Mouse (Mus musculus): ENCODE data around the gene Cenpv.

Gene Cenpv

DNA sequence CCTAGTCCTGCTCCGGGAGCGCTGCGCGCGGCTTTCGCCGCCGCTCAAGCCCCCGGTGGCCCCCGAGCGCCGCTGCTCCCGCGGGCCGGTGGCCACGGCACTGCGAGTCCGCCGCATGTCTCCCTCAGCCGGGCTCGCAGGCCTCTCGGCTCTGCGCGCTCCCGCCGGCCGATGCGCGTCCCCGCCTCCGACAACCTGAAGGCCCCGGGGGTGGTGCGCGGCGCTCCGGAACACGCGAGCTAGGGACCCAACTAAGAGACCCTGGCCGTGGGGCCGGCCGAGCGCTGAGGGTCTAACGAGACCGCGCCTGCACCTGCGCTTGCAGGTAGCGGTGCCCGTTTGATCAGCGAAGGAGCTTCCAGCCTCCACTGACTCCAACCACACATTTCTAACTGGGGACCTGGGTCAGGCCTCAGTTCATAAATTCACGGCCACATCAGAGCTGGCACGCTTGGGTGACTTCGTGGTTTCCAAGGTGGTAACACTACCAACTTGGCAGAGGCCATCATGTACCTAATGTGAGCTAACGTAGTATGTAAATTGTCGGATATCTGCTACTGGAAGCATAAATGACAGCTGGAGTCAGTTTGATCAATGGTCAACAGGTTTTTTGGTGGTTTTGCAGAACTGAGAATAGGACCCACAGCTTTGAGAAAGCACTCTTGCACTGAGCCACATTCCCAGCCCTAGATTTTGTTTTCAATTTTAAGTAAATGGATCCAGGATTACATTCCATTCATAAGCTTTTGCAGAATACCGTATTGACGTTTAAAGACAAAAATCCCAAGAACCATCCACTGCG, at the start of gene Cenpv:
Cenpv (minus strand) TSS at position 173 of the 802 bp plus-strand sequence.
- peak; percentile 64 for DNase-seq (ENCODE audit: low spot score)

DNA sequence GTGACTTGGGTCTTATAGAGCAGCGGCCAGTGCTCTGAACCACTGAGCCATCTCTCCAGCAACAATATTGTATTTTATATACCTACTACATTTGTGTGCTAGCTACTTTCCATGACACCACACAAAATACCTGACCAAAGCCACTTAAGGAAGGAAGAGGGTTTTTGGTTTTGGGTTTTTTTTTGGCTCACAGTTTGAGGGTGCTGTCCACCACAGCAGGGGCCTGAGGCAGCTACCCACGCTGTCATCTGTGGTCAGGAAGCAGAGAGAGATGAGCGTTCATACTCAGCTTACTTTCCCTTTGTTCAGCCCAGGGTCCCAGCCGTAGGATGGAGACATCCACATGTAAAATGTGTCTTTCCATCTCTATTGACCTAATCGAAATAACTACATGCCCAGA, 48.0 kb upstream of the Cenpv start:
- DNase-seq (ENCODE audit: low spot score) = no peak

DNA sequence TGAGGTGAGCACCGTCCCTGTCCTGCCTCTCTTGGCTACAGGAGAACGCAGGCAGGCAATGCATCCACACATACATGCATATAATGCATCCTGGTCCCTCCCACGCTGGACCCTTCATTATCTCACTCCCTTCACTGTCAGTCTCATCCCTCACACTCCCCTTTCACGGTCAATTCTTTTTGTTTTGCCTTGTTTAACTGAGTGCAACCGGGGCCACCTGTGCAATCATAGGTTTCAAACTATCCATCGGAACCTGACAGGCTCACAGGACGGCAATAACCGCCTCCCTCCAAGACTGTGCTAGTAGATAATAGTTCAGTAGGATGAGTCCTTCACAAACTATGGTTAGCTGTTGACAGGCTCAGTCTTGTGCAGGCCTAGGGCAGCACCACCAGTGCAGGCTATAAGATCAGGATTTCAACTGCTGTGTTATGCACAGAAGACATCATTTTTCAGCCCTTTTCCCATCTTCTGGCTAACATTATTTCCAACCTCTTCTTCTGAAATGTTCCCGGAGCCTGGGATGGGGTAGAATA, 45.7 kb upstream of the Cenpv start:
- DNase-seq (ENCODE audit: low spot score) = no peak

DNA sequence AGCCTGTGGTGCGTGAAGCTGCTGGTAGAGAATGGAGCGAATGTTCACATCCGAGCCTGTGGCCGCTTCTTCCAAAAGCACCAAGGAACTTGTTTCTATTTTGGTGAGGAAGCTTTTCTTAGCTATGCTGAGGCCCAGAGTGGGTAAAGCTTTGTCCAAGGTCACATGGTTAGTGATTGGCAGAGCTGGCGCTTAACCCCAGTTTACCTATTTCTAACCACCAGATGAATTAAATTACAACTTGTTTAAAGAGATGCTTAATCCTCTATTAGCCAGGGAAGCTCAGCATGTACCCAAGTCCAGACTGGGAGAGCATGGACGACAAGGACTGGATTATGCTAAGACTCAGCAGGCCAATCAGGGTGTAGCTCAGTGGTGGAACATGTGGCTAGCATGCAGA, 44.0 kb upstream of the Cenpv start:
- no peak for DNase-seq (ENCODE audit: low spot score)

DNA sequence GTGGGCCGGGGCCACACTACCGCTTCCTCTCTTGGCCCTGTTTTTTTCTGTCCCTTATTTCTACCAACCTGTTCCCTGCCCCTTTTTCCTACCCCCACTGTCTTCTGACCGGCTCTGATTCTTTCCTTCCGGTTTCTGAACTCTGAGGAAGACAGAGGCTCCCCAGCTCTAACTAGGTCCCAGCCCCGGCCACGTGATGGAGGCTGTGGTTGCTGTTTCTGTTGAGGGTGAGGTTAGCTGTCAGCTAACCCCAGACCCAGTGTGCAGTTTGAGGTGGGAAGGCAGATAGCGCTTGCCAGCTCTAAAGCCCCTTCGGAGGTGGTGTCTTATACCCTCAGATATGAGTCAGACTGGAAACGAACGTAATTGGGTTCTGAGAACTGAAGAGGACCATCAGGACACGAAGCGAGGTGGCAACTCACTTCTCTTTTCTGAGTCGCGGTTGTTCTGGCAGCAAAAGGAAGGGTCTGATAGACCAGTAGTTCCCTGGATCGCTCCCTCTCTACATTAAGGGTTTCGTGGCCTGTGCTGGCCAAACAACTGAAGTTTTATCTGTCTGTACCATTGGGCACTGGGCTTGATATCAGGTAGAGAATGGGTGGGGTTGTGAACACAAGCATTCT, 37.6 kb upstream of the Cenpv start:
- DNase-seq (ENCODE audit: low spot score) = peak; percentile 57

DNA sequence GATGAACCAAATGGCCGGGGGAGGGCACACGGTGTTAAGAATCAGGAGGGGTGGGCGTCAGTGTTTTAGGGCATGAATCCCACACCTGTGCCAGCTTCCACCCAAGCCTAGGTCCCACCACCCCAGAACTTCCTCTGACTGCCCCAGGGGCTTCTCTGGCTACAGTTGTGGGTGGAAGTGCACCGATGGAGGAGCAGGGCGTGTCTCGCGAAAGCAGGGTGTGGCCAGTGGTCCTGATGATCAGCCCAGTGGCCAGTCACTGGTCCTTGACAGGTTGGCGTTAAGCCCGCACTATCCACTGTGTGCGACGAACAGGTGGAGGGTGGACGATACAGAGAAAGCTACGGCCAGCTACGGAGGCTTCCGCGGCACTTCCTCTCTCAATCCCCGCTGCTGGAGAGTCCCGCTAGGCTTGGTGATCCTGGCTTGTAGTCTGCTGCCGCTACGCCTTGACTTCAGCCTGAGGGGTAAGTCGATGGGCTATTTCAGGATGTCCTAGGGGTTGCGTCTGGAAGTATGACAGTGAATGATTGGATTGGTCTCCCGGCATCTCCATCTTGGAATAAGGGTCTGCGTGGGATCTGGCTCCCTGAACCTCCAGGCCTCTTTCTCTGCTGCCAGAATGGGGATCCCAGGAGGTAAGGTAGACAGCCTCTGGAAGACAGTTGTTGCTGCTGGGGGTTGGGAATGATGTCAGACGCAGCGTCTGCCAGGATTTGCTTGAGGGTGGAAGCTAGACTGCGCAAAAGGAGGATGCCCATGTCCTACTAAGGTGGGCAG, 36.8 kb upstream of the Cenpv start:
- peak; percentile 67 for DNase-seq (ENCODE audit: low spot score)

DNA sequence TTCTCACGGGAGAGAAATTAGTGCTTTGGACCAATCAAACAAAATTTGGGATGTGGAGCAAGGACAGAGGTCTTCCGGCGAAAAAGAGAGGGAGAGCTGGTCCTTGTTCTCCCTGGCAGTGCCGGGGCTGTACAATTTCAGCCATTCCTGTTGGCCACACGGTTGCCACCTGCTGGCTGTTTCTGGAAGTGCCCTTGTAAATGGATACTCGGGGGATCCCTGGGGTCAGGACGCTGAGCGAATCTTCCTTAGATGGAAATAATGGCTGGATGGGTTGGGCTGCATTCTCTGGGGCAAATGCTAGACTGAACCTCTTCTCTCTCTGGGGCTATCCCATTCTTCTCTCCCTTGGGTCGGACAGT, 36.2 kb upstream of the Cenpv start:
- DNase-seq (ENCODE audit: low spot score) = peak; percentile 82

DNA sequence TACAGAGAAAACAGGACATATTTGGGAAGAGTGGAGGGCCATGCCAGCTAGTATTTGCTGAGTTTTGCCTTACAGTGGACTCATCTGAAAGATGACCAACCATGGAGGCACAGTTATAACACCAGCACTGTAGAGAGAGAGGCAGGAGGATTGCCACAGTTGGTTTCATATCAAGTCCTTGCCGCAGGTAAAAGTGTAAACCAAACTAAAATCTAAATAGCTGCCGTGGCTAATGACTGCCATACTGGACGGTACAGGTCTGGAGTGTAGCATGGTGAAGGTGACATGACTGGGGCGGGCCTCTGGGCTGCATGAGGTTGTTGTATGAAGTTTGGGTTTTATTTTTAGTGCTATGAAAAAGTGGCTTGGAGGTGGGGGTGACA, 35.6 kb upstream of the Cenpv start:
- no peak for DNase-seq (ENCODE audit: low spot score)

DNA sequence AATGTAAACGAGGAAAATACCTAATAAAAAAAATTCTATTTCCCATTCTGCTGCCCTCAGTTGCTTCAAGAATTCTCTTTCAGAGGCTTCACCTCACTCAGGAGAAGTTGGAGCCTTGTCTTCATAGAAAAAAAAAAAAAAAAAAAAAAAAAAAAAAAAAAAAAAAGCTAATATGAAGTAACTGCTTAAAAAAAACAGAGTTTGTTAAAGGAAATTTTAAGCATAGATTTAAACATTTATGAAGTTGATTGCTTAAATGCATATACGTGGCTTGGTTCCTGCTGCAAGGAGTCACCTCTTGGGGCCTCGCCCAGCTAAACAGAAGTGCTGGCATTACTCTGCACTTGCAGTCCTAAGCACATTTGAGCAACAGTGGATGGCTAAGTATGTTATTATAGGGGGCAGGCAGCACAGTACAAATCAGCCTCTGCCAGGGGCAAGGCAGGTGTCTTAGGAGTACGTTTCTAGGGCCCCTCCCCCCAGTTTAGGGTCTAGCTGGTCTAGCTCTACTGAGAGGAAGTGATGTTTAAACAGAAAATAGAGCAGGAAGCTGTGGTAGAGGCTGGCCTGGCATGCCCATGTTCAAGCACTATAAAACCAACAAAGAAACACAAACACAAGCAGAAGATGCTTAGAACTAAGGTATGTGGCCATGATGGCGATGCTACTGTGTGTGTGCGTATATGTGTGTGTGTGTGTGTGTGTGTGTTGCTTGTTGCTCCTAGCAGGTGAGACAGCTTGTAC, 35.1 kb upstream of the Cenpv start, which contains the start of gene Trpv2:
Trpv2 (plus strand) TSS at position 528 of the 744 bp plus-strand sequence.
- DNase-seq (ENCODE audit: low spot score) = no peak

DNA sequence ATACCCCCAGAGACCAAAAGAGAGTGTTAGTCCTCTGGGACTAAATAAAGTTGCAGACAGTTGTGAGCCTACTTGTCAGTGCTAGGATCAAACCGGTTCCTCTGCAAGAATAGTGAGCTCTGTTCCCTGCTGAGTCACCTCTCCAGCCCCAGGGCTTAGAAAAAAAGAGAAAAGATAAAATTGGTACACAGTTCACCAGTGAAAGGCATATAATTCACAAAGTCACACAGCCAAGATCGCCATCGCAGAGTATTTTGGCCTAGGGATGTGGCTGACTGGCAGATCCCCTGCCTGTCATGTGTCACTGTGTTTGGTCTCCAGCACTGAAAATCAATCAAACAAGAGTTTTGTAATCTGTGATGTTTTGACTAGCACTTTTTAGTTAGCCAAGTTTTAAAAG, 29.2 kb upstream of the Cenpv start:
- DNase-seq (ENCODE audit: low spot score) = no peak

DNA sequence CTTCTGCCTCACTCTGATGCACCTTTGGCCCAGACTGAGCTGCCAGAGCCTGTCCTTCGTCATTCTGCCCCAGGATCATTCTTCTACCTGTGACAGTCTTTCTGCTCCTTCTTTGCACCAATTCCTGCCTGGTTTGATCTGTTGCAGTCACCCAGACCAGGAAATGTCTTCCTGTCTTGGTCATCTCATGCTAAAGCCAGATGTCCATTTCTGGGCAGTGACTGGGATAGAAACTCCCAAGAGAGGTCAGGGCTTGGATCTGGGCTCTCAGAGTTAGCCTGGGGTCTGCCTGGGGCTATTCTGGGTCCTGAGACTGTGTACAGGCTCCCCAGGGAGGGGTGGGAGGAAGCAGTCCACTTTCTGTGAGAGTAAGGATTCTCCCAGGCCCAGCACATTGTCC, 27.1 kb upstream of the Cenpv start:
- no peak for DNase-seq (ENCODE audit: low spot score)

DNA sequence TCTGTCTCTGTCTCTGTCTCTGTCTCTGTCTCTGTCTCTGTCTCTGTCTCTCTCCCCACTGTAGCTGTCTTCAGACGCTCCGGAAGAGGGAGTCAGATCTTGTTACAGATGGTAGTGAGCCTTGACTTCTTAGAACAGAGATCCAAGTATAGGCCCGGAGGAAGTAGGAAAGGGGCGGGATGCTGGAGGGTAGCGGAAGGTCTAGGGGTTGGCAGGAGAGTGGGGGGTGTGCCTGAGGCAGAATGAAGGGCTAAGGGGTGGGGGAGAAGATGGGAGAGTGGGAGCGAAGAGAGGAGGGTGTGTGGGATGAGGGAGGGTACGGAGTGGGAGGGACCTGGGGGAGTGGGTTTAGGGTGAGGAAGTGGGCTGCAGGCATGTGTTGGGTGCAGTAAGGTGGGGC, 26.7 kb upstream of the Cenpv start:
- DNase-seq (ENCODE audit: low spot score) = no peak

DNA sequence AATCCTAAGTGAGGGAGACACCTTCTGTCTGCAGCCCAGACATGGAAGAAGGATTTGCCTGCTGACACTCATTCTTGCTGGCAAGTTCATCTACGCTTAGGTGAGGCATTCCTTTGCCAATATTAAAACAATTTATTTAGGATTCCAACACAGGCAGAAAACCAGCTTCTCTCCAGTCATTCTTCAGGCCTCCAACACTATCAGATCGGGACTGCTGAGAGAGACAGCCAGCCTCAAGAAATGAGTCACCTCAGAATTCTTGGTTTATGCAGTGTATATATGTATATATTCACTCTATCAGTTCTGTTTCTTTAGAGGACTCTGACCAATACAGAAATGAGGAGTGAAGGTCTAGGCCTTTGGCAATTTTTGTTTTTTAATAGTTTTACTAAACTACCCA, 24.5 kb upstream of the Cenpv start:
- DNase-seq (ENCODE audit: low spot score) = no peak

DNA sequence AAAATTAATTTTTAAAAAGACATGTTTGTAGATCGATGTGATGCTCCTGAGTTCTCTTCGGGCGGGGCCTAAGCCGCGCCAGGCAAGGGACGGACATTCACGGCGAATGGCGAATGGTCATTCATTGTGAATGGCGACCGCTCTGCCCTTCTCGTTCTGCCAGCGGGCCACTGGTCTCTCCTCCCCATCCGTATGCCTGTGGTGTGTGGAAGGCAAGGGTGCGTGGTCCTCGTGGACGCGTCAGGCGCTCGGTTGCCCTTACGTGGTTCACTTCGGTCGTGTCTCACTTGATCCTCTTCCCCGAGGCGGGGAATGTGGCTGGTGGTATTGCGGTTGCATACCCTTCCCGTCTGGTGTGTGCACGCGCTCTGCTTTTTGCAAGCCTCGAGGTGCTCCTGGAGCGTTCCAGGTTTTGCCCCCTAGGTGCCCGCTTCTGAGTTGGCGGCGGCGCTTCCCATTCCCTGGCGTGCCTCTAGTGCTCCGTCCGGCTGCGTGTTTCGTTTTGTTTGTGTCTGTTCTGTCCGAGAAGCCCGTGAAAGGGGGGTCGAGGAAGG, 21.5 kb upstream of the Cenpv start:
- no peak for DNase-seq (ENCODE audit: low spot score)

DNA sequence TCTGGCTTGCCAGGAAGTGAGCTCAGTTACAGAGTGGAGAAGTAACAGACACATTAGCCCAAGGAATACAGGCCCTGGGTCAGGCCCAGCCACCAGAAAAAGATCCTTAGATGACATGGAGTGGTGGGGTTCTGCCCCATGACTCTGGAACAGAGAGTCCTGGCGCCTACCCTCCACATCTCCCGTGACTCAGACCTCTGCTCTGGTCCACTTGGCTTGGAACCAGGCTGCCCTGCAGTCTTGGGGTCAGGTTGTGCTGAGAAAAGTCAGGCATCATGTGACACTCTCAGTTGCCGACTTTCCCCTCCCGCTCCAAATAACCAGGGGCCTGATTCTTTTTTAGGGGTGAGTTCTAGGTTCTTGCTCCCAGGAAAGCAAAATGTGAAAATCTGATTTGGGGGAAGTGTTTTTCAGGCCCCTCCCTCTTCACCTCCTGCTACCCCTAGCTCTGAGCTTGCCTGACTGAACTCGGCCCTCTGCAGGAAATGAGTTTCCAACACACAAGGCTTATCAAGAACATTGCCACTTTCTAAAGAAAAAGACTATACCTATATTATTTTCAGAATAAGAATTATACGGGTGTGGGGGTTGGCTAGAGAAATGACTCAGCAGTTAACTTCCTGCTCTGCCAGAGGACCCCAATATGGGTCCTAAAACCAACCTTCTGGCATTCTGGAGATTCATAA, 20.0 kb upstream of the Cenpv start:
- no peak for DNase-seq (ENCODE audit: low spot score)

DNA sequence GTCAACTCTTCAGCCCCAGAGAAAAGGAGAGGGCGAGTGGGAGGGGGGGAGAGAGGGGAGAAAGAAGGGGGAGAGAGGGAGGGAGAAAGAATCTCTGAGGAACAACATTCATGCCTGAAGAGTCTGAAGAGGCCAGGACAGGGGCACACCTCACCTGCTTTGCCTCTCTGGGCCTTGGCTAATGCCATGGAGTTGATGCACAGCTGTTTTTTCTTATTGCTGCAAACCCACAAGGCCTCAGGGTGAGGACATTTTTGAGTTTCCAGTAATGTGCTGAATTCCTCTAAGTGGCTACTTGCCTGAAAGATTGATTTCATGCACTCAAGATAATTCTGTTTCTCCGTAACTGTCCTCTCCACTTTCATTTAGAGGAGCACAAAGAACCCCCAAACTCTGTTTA, 19.1 kb upstream of the Cenpv start:
- no peak for DNase-seq (ENCODE audit: low spot score)

DNA sequence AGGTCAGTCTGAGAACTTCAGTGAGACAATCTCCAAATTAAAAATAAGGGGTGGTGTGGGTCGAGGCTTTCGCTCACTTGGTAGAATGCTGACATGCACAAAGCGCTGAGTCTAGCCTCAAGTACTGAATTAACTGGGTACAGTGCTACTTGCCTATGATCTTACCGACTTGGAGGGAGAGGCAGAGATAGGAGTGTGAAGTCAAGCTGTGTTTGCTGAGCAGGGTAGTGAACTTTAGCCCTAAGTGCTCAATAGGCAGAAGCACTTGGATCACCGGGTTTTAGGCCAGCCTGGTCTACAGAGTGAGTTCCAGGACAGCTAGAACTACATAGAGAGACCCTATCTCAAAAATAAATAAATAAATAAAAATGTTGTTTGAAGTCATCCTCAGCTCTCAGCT, 18.1 kb upstream of the Cenpv start:
- no peak for DNase-seq (ENCODE audit: low spot score)

DNA sequence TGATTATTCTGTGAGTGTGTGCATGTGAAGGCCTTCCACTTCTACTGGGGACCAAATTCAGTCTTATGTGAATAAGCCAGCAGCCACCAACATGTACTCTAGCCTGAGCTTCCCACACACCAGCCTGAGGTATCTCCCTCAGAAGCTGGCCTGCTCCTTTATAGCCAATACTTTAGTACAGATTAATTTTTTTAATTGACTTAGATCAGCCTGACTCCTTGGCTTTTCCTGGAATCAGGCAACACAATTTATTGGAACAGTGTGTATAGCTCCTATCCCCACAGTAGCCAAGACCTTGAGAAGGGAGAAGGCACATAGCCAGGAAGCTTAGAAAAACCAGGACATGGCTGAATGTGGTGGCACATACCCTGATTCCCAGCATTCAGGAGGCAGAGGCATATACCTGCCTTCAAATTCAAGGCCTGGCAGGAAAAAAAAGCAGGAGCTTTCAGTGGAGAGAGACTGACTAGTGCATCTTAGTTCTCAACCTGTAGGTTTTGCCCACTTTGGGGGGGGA, 16.9 kb upstream of the Cenpv start:
- no peak for DNase-seq (ENCODE audit: low spot score)

DNA sequence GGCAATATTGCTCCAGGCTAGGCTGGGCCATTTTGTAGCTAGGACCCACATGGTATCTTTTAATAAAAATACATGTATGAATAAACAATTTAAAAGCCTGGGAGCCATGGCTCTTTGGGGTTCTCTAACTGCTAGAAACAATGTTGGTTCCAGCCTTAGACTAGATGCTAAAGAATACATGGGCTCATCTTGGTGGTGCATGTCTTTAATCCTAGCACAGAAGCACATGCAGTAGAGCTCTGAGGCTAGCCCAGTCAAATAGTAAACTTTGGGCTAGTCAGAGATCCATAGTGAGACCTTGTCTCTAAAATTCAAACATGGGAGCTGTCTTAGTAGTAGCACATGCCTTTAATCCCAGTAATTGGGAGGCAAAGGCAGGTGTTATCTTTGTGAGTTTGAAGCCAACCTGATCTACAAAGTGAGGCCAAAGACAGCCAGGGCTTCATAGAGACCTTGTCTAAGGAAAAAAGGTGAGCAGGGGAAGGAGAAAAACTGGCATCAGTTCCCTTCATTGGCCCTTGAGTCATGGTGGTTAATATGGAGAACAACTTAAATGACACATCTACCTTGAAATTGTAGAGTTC, 16.0 kb upstream of the Cenpv start:
- no peak for DNase-seq (ENCODE audit: low spot score)

DNA sequence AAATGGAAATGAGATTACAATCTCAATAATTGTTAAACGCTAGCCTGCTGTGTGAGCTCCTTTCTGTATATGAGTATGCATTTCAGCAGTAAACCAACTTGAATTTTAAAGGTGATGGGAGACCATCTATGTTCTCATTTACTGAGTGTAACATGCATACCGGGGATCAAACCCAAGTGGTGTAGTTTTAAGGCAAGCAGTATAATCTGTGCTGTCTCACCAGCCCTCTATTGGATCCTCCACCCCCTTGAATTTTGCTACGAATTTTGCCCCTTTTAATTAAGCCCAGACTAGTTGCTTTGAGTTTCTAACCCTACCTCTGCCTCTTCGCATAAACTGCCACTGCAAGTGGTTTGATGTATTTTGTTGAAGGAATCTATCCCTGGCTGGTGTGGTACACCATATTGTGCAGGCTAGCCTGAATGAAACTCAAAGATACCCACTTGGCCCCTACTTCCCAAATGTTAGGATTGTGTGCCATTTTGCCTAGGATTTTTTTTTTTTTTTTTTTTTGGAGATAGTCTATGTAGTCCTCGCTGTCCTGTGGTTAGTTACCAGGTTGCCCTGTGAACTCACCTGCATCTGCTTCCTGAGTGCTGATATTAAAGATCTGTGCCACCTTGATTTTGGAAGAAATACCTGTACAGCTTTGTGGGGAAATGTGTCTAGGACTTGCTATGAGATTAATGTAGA, 15.2 kb upstream of the Cenpv start:
- DNase-seq (ENCODE audit: low spot score) = no peak
